Mouse (Mus musculus) thymus, adult 2 months (tissue): Measurements from ENCODE around the gene Zfp213.

ENCODE experiments used
- CTCF ChIP-seq: fragments of 200-500 bp; IDR thresholded peaks from 2 replicates; pipeline ENCODE4 v1.5.1; 2012; ENCODE audit warnings: mild to moderate bottlenecking, control low read depth, low read length, moderate library complexity, borderline replicate concordance; ENCODE audit not compliant: control insufficient read depth, poor library complexity, insufficient read depth; ENCODE audit errors: extremely low read depth
- POLR2A ChIP-seq: fragments of 200-500 bp; IDR thresholded peaks from 2 replicates; pipeline ENCODE4 v1.6.1; 2012; ENCODE audit warnings: mild to moderate bottlenecking, low read length, control low read depth, moderate library complexity; ENCODE audit not compliant: control insufficient read depth, poor library complexity, insufficient read depth; ENCODE audit errors: extremely low read depth

DNA sequence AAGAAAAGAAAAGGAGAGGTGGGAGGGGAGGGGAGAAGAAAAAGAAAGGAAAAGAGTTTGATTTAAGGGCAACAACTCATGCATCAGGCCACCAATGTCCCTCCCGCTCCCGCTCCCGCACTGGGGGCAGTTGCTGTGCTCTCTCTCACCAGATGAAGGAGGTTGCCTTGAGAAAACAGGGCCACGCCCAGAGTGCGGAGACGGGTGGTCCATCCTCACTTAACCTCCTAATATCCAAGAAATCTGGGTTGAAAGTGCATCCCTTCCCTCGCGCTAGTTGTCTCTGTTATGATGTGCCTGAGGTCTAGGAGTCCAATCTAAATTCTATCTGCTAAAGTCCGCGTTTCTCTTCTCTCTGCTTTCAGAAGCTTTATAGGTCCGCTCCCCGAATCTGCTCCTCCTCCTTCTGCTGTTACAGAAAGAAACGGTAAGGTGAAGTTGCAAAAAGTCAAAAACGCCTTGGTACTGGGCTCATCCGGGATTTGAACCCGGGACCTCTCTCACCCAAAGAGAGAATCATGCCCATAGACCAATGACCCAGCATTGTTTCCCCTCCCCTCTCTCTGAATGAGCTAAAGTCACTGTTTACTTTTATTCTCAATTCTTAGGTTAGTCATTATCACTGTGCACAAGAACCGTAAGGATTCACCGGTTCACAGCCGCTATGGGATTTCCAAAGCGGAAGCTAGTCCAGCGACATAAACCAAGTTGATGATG is 25.6 kb downstream of the Zfp213 start:
- no peak for TF ChIP-seq CTCF
- no peak for TF ChIP-seq POLR2A
